Mouse (Mus musculus) limb, embryonic 15.5 days (tissue): ENCODE results near the gene Dapk2. TPM values are rescaled to one million over a fixed set of nuclear protein-coding genes. Genes with fewer than 3 reads are reported as not detected.

ENCODE experiments used
- ATAC-seq: fragments of 200-750 bp; cut with Nextera tagmentation; 2 replicates; pipeline ENCODE4 v1.8.0; 2017; ENCODE audit warnings: low read depth, moderate TSS enrichment; ENCODE audit not compliant: insufficient number of reproducible peaks, low FRiP score, low TSS enrichment
- H3K27ac ChIP-seq: fragments of 300-500 bp; sonication (generic); 2 replicates; pipeline ENCODE4 v1.5.1; 2015; ENCODE audit warnings: moderate library complexity, mild to moderate bottlenecking, inconsistent platforms
- H3K27me3 ChIP-seq: fragments of 300-500 bp; sonication (generic); 2 replicates; pipeline ENCODE4 v1.6.1; 2015; ENCODE audit warnings: inconsistent platforms
- H3K36me3 ChIP-seq: fragments of 300-500 bp; sonication (generic); 2 replicates; pipeline ENCODE4 v1.6.1; 2015; ENCODE audit warnings: inconsistent platforms
- H3K4me1 ChIP-seq: fragments of 300-500 bp; sonication (generic); 2 replicates; pipeline ENCODE4 v1.6.1; 2015; ENCODE audit warnings: inconsistent platforms
- H3K4me2 ChIP-seq: fragments of 300-500 bp; sonication (generic); 2 replicates; pipeline ENCODE4 v1.6.1; 2015; ENCODE audit warnings: mild to moderate bottlenecking, inconsistent platforms
- H3K4me3 ChIP-seq: fragments of 300-500 bp; sonication (generic); 2 replicates; pipeline ENCODE4 v1.5.1; 2015; ENCODE audit warnings: mild to moderate bottlenecking, inconsistent platforms
- H3K9ac ChIP-seq: fragments of 300-500 bp; sonication (generic); 2 replicates; pipeline ENCODE4 v1.6.1; 2015; ENCODE audit warnings: inconsistent platforms
- H3K9me3 ChIP-seq: fragments of 300-500 bp; sonication (generic); 2 replicates; pipeline ENCODE4 v1.6.1; 2016; ENCODE audit warnings: inconsistent platforms
- WGBS: fragments of 180-500 bp; shearing (Covaris S2); methylation state at CpG from one replicate; pipeline ENCODE4 v1.1.7; 2015; 5-methylcytosine and 5-hydroxymethylcytosine counted together
- polyA plus RNA-seq: library from polyadenylated mRNA; unstranded; fragments of >200 nt; fragmentation: Nextera tagmentation; extraction: Ambion mirVana; gene quantifications from 2 replicates; pipeline ENCODE4 v1.2.1, GENCODE M21; 2015

The Dapk2 gene
- polyA plus RNA-seq, 1 experiment from 2014 or later, result 4.6 TPM

DNA sequence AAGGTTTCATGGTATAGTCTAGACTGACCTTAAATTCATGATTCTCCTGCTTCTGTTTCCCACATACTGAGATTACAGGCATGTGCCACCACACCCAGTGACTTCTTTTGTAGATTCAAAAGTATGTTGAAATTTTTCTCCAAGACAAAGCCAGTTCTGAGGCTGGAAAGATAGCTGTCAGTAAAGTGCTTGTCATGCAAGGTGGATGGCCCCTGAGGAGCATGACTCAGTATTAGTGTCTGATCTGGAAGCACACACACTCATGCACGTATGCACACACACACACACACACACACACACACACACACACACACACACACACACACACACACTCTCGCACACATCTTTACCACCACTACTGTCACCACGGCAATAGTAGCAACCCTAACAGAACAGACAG lies 17.0 kb downstream of the Dapk2 start:
- H3K9me3 ChIP-seq, result no peaks in the 10 kb centered on the region
- H3K27ac ChIP-seq, result no peak overlapping the region
- no peak overlapping the region for H3K4me3 ChIP-seq
- no peak overlapping the region for H3K9ac ChIP-seq
- no peaks in the 10 kb centered on the region for H3K27me3 ChIP-seq
- 92% methylated on average over 3 of the region's 3 CpGs for WGBS
- no peaks in the 10 kb centered on the region for H3K36me3 ChIP-seq
- no peaks in the 10 kb centered on the region for H3K4me1 ChIP-seq
- no peak for ATAC-seq
- no peak overlapping the region for H3K4me2 ChIP-seq

DNA sequence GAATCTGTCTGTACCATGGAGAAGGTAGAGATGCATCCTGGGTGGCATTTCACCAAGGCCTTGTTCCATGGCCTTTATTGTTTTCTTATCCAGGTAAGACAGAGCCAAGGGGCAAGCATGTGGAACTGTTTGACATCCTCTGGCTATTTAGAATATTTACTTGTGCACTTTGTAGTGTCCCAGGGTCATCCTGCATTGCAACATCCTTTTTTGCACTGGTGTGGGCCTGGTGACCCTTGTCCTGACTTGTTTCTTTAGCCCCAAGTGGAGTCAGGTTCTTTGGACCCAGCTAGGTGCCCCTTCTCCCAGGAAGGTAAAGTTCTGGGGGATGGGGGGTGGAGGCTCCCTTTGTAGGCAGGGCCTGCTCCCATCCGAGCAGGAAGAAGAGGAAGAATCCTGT lies 20.0 kb downstream of the Dapk2 start:
- Histone ChIP-seq H3K36me3 (no peaks in the 10 kb centered on the region), H3K9ac (no peak overlapping the region), H3K27ac (no peak overlapping the region), H3K4me2 (no peak overlapping the region), H3K4me1 (no peaks in the 10 kb centered on the region; the same call in 1 of the 2 replicates), H3K27me3 (no peaks in the 10 kb centered on the region), H3K4me3 (no peak overlapping the region), H3K9me3 (no peaks in the 10 kb centered on the region)
- 44% methylated on average over 1 of the region's 1 CpGs for WGBS
- no peak for ATAC-seq

GRCm38 (mm10) chr9:66179795-66180194 lies 21.8 kb downstream of the Dapk2 start:
- Histone ChIP-seq H3K9me3 (no peaks in the 10 kb centered on the region), H3K4me1 (no peaks in the 10 kb centered on the region; the same call in 1 of the 2 replicates), H3K4me2 (no peak overlapping the region), H3K27me3 (no peaks in the 10 kb centered on the region), H3K27ac (no peak overlapping the region), H3K4me3 (no peak overlapping the region), H3K9ac (no peak overlapping the region), H3K36me3 (no peaks in the 10 kb centered on the region)
- 81% methylated on average over 6 of the region's 6 CpGs for WGBS
- ATAC-seq, result no peak

DNA sequence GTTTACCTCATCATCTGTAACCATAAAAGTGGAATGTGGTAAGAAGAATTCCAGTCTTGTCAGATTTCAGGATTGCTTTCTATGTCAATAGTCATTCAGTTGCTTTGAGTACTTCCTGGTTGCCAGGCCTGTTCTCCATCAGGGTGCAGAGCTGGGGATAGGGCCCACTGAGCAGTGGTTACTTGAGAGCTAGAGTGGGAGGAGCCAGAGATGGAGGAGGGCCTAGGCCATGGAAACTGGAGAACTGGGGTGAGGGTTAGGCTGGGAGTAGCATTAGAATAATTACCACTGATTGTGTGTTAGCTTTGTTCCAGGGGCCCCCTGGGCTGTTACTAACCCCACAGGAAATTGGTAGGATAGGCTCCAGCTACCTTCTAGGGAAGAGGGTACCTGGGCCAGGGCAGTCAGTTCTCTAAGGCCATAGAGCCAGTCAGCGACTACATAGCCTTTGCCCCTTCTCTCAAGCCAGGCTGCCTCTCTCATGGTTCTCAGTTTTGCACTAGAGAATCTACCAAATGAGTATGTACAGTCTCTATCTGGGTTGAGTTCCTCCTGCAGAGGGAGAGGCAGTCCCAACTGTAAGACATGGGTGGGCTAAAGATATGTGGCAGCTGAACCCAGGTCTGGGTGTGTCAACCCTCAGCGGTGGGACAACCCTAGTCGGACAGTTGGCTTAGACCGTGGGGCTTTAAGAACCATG lies 23.3 kb downstream of the Dapk2 start:
- no peak overlapping the region for H3K4me3 ChIP-seq
- no peak overlapping the region for H3K9ac ChIP-seq
- no peak overlapping the region for H3K27ac ChIP-seq
- WGBS, result 76% methylated on average over 4 of the region's 4 CpGs
- ATAC-seq, result no peak
- no peaks in the 10 kb centered on the region for H3K27me3 ChIP-seq
- no peaks in the 10 kb centered on the region; the same call in 1 of the 2 replicates for H3K4me1 ChIP-seq
- no peaks in the 10 kb centered on the region for H3K9me3 ChIP-seq
- no peaks in the 10 kb centered on the region for H3K36me3 ChIP-seq
- no peak overlapping the region for H3K4me2 ChIP-seq

DNA sequence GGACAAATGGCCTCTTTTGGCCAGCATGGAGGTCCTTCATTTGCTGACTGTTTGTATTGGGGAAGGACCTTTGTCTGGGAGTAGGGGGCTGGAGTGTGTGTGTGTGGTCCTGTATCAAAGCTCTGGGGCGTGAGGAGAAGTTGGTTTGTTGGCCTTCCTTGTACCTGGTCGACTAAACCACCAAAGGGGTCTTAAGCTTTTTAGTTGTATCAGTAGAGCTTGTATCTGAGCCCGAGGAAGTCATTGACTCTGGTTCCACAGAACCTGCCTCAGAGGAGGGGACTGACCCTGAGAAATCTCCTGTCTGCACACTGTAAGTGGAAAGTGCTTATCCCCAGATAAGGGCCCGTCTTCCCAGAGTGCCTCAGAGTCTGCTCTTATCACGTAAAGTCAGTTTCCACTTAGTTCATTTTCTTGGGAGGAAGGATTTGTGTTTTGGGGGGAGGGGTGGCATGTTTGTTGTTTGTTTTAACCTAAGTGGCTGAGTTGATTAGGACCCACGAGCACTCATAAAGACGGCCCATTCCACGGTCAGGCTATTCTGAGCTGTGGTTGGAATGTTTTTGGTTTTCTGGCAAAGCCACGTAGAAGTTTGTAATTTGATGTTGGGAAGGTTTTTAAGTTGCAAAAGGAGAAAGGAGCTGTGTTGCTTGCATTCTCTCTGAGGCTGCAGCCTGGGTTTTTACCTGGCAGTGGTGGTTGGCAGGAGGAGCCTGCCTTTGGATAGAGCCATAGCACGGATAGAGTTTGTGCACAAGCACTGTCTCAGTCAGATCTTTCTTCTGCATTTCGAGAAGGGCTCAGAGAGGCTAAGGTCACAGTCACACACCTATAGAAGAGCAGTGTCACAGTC lies 24.0 kb downstream of the Dapk2 start:
- no peak overlapping the region for H3K27ac ChIP-seq
- no peaks in the 10 kb centered on the region for H3K27me3 ChIP-seq
- no peaks in the 10 kb centered on the region for H3K9me3 ChIP-seq
- no peak for ATAC-seq
- H3K36me3 ChIP-seq, result no peaks in the 10 kb centered on the region
- no peaks in the 10 kb centered on the region; the same call in 1 of the 2 replicates for H3K4me1 ChIP-seq
- WGBS, result 51% methylated on average over 11 of the region's 11 CpGs
- no peak overlapping the region for H3K9ac ChIP-seq
- H3K4me2 ChIP-seq, result no peak overlapping the region
- H3K4me3 ChIP-seq, result no peak overlapping the region

GRCm38 (mm10) chr9:66182679-66182993 lies 24.6 kb downstream of the Dapk2 start:
- Histone ChIP-seq H3K36me3 (no peaks in the 10 kb centered on the region), H3K4me1 (no peaks in the 10 kb centered on the region; the same call in 1 of the 2 replicates), H3K4me2 (no peak overlapping the region), H3K9me3 (no peaks in the 10 kb centered on the region), H3K4me3 (no peak overlapping the region), H3K27me3 (no peaks in the 10 kb centered on the region), H3K9ac (no peak overlapping the region), H3K27ac (no peak overlapping the region; the same call in 1 of the 2 replicates)
- WGBS, result 72% methylated on average over 3 of the region's 3 CpGs
- no peak for ATAC-seq

DNA sequence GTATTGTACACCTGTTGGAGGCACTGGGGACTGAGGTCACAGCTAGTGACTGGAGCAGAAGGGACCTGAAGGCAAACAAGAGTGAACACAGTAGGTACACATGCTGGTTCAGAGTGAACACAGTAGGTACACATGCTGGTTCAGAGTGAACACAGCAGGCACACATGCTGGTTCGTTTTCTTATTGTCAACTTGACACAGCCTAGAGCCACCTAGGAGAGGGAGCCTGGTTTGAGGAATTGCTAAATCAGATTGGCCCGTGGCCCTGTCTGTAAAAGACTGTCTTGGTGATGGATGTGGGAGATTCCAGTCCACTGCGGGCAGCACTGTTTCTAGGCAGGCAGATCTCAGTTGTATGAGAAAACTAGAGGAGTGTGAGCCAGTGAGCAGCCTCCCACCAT lies 25.0 kb downstream of the Dapk2 start:
- H3K27me3 ChIP-seq, result no peaks in the 10 kb centered on the region
- H3K4me1 ChIP-seq, result no peaks in the 10 kb centered on the region; the same call in 1 of the 2 replicates
- H3K4me2 ChIP-seq, result no peak overlapping the region
- no peak for ATAC-seq
- no peak overlapping the region for H3K4me3 ChIP-seq
- H3K9me3 ChIP-seq, result no peaks in the 10 kb centered on the region
- no peaks in the 10 kb centered on the region for H3K36me3 ChIP-seq
- no peak overlapping the region for H3K9ac ChIP-seq
- no peak overlapping the region for H3K27ac ChIP-seq
- WGBS, result 71% methylated on average over 3 of the region's 3 CpGs

DNA sequence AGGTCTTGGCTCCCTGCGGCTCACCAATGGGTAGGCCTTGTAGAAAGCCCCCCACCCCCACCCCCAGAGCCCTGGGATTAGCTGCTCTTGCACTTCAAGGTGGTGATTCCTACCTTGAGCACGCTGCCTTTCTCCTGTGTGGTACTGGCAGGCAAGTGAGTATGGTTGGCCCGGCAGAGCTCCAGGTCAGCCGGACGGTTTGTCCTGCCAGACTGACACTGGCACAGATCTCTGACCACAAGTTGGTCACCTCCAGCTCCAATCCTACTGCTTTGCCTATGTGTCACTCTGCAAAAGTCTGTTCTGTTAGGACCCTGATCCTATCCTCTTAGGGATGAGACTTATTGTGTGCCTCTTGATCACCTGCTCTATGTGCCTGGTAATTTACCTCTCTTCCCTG lies 26.5 kb downstream of the Dapk2 start:
- H3K27ac ChIP-seq, result no peak overlapping the region
- H3K4me1 ChIP-seq, result no peaks in the 10 kb centered on the region; the same call in 1 of the 2 replicates
- H3K4me2 ChIP-seq, result no peak overlapping the region
- H3K36me3 ChIP-seq, result no peaks in the 10 kb centered on the region
- 69% methylated on average over 5 of the region's 5 CpGs for WGBS
- ATAC-seq, result no peak
- no peaks in the 10 kb centered on the region for H3K9me3 ChIP-seq
- H3K9ac ChIP-seq, result no peak overlapping the region
- H3K4me3 ChIP-seq, result no peak overlapping the region
- H3K27me3 ChIP-seq, result no peaks in the 10 kb centered on the region

- Histone ChIP-seq H3K9ac (no peak overlapping the region), H3K4me3 (no peak overlapping the region), H3K27ac (no peak overlapping the region), H3K27me3 (no peaks in the 10 kb centered on the region), H3K9me3 (no peaks in the 10 kb centered on the region), H3K36me3 (no peaks in the 10 kb centered on the region), H3K4me1 (no peaks in the 10 kb centered on the region), H3K4me2 (no peak overlapping the region)
- no peak for ATAC-seq
- WGBS, result 44% methylated on average over 6 of the region's 6 CpGs
These were observed 28.4 kb downstream of the Dapk2 start for GRCm38 (mm10) chr9:66186426-66186825.

DNA sequence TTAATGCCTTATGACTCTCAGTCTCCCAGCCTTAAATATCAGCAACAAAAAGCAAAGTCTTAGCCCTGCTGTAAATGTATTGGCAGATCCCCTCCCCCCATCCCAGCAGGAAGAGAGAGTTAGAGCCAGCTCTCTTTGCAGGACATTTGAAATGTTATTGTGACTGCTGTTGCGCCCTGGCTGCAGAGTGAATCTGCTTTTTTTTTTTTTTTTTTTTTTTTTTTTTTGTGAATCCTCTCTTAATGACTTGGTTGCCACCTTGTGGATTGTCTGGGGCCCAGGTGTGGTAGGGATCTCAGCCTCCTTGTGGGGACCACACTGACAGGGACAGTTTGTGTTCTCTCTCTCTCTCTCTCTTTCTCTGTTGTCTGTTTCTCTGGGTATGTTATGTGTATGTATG lies 31.0 kb downstream of the Dapk2 start:
- H3K4me2 ChIP-seq, result no peak overlapping the region
- no peaks in the 10 kb centered on the region for H3K36me3 ChIP-seq
- no peak overlapping the region for H3K9ac ChIP-seq
- H3K27me3 ChIP-seq, result no peaks in the 10 kb centered on the region
- H3K9me3 ChIP-seq, result no peaks in the 10 kb centered on the region
- WGBS, result 56% methylated on average over 1 of the region's 1 CpGs
- no peak overlapping the region for H3K4me3 ChIP-seq
- H3K27ac ChIP-seq, result no peak overlapping the region
- no peak for ATAC-seq
- H3K4me1 ChIP-seq, result no peaks in the 10 kb centered on the region

DNA sequence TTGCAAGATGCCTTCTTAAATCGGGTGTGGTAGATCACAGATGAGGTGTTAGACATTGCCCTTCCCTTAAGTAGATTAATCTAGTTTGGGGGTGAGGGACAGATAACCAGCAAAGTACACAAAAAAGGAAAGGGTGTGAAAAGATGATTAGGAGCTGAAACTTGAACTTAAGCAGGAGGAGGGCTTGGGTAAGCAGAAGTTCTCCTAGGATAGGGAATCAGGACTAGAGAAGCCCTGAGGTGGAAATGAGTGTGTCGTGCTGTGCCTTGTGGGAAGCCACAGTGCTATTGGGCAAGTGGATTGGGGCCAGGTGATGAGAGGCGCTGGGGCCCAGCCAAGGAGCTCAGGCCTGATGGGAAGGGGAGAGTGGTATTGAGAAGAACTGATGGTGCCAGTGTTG lies 36.0 kb downstream of the Dapk2 start:
- Histone ChIP-seq H3K4me3 (no peak overlapping the region), H3K27me3 (no peaks in the 10 kb centered on the region), H3K9ac (no peak overlapping the region), H3K4me2 (no peak overlapping the region), H3K36me3 (no peaks in the 10 kb centered on the region), H3K4me1 (no peaks in the 10 kb centered on the region), H3K9me3 (no peaks in the 10 kb centered on the region), H3K27ac (no peak overlapping the region)
- WGBS, result 78% methylated on average over 3 of the region's 3 CpGs
- no peak for ATAC-seq

- WGBS, result 46% methylated on average over 3 of the region's 3 CpGs
- Histone ChIP-seq H3K9me3 (no peaks in the 10 kb centered on the region), H3K4me3 (no peak overlapping the region), H3K4me2 (no peak overlapping the region), H3K4me1 (no peaks in the 10 kb centered on the region), H3K36me3 (no peaks in the 10 kb centered on the region), H3K9ac (no peak overlapping the region), H3K27me3 (no peaks in the 10 kb centered on the region), H3K27ac (no peak overlapping the region)
- ATAC-seq, result no peak
These were observed 38.5 kb downstream of the Dapk2 start for GRCm38 (mm10) chr9:66196561-66196960.
